Mouse (Mus musculus) forebrain, embryonic 16.5 days (tissue): ENCODE measurements around the gene Odf3l1. TPM values are rescaled to one million over a fixed set of nuclear protein-coding genes. Genes with fewer than 3 reads are reported as not detected.

Experiments
- ATAC-seq: fragments of 200-750 bp; cut with Nextera tagmentation; 2 replicates; pipeline ENCODE4 v1.8.0; 2017; ENCODE audit warnings: mild to moderate bottlenecking, moderate library complexity
- H3K27ac ChIP-seq: fragments of 300-500 bp; sonication (generic); 2 replicates; pipeline ENCODE4 v1.5.1; 2014; ENCODE audit warnings: low read length, control low read depth
- H3K27me3 ChIP-seq: fragments of 300-500 bp; sonication (generic); replicated peaks from 2 replicates; pipeline ENCODE4 v1.6.1; 2014; ENCODE audit warnings: low read length; ENCODE audit not compliant: control insufficient read depth, insufficient read depth
- H3K36me3 ChIP-seq: fragments of 300-500 bp; sonication (generic); 2 replicates; pipeline ENCODE4 v1.6.1; 2014; ENCODE audit not compliant: control insufficient read depth, insufficient read depth
- H3K4me1 ChIP-seq: fragments of 300-500 bp; sonication (generic); replicated peaks from 2 replicates; pipeline ENCODE4 v1.6.1; 2014; ENCODE audit warnings: low read length; ENCODE audit not compliant: control insufficient read depth, insufficient read depth
- H3K4me2 ChIP-seq: fragments of 300-500 bp; sonication (generic); 2 replicates; pipeline ENCODE4 v1.6.1; 2014; ENCODE audit warnings: mild to moderate bottlenecking, low read length, control low read depth
- H3K4me3 ChIP-seq: fragments of 300-500 bp; sonication (generic); replicated peaks from 2 replicates; pipeline ENCODE4 v1.5.1; 2014; ENCODE audit warnings: mild to moderate bottlenecking, low read length, control low read depth
- H3K9ac ChIP-seq: fragments of 300-500 bp; sonication (generic); replicated peaks from 2 replicates; pipeline ENCODE4 v1.6.1; 2014; ENCODE audit warnings: low read depth, low read length, control low read depth
- H3K9me3 ChIP-seq: fragments of 300-500 bp; sonication (generic); 2 replicates; pipeline ENCODE4 v1.6.1; 2016; ENCODE audit warnings: low read length; ENCODE audit not compliant: control insufficient read depth
- WGBS: fragments of 180-500 bp; shearing (Covaris S2); extraction: QIAGEN DNeasy Blood & Tissue Kit; methylation state at CpG from one replicate; pipeline ENCODE4 v1.1.7; 2014; 5-methylcytosine and 5-hydroxymethylcytosine counted together
- polyA plus RNA-seq: library from polyadenylated mRNA; unstranded; fragments of >200 nt; fragmentation: Nextera tagmentation; extraction: Ambion mirVana; gene quantifications from 2 replicates; pipeline ENCODE4 v1.2.1, GENCODE M21; 2015

Gene Odf3l1
- polyA plus RNA-seq, 1 experiment from 2014 or later: not detected

DNA sequence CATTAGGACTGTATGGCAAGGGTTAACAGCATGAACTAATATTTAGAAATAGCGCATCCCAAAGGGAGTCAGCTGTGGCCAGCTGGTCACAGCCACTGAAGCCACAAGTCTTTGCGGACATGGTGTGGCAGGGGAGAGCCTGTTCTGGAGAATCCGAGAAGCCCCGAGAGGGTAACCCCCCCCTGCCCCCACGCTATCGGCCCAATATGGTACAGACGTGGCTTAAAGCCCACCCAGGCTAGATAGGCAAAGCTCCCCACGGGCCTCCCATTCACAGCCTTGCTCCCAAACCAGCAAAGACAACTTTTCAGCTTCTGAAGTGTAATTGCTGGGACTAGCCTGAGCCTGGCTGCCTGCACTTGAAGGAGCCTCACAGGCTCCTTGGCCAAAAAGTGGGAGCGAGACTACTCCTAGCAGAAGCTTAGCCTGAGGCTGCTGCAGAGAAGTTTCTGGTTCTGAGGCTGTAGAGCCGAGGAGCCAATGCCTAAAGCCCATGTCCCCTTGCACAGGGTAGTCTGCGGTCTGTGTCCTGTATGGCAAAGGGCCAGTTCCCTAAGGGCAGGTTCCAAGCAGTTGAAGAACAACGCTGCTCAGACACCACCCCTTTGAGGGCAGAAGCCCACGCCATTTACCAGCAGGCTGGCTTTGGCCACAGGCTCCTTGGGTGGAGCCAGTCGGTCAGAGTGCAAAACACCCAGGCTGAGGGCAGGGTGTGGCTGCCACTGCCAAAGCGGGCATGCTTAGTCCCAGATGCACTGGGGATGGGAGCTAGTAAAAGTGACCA is 3.8 kb downstream of the Odf3l1 start:
- no peak overlapping the region for H3K4me3 ChIP-seq
- ATAC-seq: no peak
- no peak overlapping the region for H3K9ac ChIP-seq
- no peaks in the 10 kb centered on the region; the same call in 1 of the 2 replicates for H3K27me3 ChIP-seq
- no peak overlapping the region for H3K4me2 ChIP-seq
- H3K36me3 ChIP-seq: no peaks in the 10 kb centered on the region
- H3K4me1 ChIP-seq: peaks cover 5% of the 10 kb centered on the region; the same call in 1 of the 2 replicates
- H3K27ac ChIP-seq: no peak overlapping the region
- H3K9me3 ChIP-seq: no peaks in the 10 kb centered on the region
- WGBS: 73% methylated on average over 15 of the region's 15 CpGs

- Histone ChIP-seq H3K9me3 (no peaks in the 10 kb centered on the region), H3K9ac (no peak overlapping the region), H3K4me1 (peaks cover 5% of the 10 kb centered on the region; the same call in 1 of the 2 replicates), H3K27ac (no peak overlapping the region), H3K36me3 (no peaks in the 10 kb centered on the region), H3K4me2 (no peak overlapping the region), H3K4me3 (no peak overlapping the region), H3K27me3 (no peaks in the 10 kb centered on the region; the same call in 1 of the 2 replicates)
- no peak for ATAC-seq
- 71% methylated on average over 3 of the region's 3 CpGs for WGBS
Measured at GRCm38 (mm10) chr9:56860035-56860434, 4.4 kb downstream of the Odf3l1 start.

GRCm38 (mm10) chr9:56857463-56857862 is 7.0 kb downstream of the Odf3l1 start:
- ATAC-seq: no peak
- no peak overlapping the region for H3K4me3 ChIP-seq
- H3K4me2 ChIP-seq: no peak overlapping the region
- H3K27me3 ChIP-seq: no peaks in the 10 kb centered on the region
- H3K9me3 ChIP-seq: no peaks in the 10 kb centered on the region
- no peaks in the 10 kb centered on the region for H3K4me1 ChIP-seq
- H3K9ac ChIP-seq: no peak overlapping the region
- H3K27ac ChIP-seq: no peak overlapping the region
- H3K36me3 ChIP-seq: no peaks in the 10 kb centered on the region
- 75% methylated on average over 3 of the region's 3 CpGs for WGBS

- H3K27ac ChIP-seq: no peak overlapping the region
- H3K4me3 ChIP-seq: no peak overlapping the region
- 0 out of 2 replicates have a peak, but pooled peaks have one; percentile 28 for ATAC-seq
- H3K4me2 ChIP-seq: no peak overlapping the region
- no peaks in the 10 kb centered on the region for H3K36me3 ChIP-seq
- WGBS: 28% methylated on average over 11 of the region's 11 CpGs
- H3K9me3 ChIP-seq: no peaks in the 10 kb centered on the region
- H3K9ac ChIP-seq: no peak overlapping the region
- H3K4me1 ChIP-seq: peaks cover 4% of the 10 kb centered on the region
- no peaks in the 10 kb centered on the region for H3K27me3 ChIP-seq
Measured at GRCm38 (mm10) chr9:56851778-56852177, 12.7 kb downstream of the Odf3l1 start.

DNA sequence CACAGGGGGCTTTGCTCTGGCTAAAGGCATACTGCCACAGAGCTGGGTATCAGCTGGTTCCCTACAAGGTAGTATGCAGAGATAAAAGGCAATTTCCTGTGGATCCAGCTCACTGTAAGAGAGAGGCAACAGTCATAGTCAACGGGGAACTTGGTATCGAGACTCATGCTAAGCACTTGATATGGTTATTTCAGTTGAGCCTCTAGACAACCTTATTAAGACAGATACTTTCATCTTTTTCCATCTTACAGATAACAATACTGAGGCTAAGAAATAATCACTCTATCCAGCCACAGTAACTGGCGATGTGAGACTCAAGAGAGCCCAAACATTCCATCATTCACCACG is 13.6 kb downstream of the Odf3l1 start:
- no peaks in the 10 kb centered on the region for H3K9me3 ChIP-seq
- H3K36me3 ChIP-seq: no peaks in the 10 kb centered on the region
- H3K4me3 ChIP-seq: no peak overlapping the region
- H3K9ac ChIP-seq: no peak overlapping the region
- 86% methylated on average over 4 of the region's 4 CpGs for WGBS
- no peak overlapping the region for H3K27ac ChIP-seq
- no peak overlapping the region for H3K4me2 ChIP-seq
- ATAC-seq: no peak
- H3K27me3 ChIP-seq: no peaks in the 10 kb centered on the region
- H3K4me1 ChIP-seq: peaks cover 8% of the 10 kb centered on the region

DNA sequence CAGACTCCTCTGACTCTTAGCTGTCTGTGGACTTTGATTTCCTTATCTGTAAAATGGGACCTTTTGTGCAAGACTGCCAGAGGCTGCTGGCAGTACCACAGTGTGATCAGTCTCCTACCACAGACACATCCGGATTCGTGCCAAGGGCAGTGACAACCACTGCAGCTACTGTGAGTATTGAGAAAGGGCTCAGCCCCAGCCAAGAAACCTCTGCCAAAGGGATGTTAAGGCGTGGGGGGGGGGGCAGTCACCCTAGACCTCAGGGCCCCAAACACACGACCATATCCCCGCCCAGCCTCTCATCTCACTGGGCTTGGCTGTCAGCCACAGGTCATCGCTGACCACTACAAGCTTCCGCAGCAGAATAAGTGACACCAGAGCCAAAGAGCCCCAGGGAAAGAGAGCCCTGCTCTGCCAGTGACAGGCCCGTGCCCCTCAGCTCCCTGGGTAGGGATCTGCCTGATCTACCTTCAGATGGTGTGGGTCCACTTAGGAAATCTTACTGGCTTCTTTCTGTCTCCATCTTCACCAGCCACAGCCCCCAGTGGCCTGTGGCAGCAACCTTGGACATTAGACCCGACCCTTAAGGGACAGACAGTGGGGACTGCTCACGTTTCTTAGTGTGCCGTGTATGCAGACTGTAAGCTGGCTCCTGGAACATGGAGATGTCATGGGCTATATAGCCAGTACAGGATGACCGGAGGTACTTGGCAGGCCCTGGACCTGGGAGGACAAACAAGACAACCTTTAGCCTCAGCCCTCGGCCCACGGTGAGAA is 14.2 kb downstream of the Odf3l1 start:
- no peaks in the 10 kb centered on the region for H3K27me3 ChIP-seq
- no peak overlapping the region for H3K27ac ChIP-seq
- H3K9ac ChIP-seq: no peak overlapping the region
- no peak overlapping the region for H3K4me3 ChIP-seq
- peaks cover 8% of the 10 kb centered on the region for H3K4me1 ChIP-seq
- no peaks in the 10 kb centered on the region for H3K36me3 ChIP-seq
- ATAC-seq: no peak
- 76% methylated on average over 14 of the region's 14 CpGs for WGBS
- H3K4me2 ChIP-seq: no peak overlapping the region
- no peaks in the 10 kb centered on the region for H3K9me3 ChIP-seq

GRCm38 (mm10) chr9:56847523-56847922 is 17.0 kb downstream of the Odf3l1 start:
- no peaks in the 10 kb centered on the region for H3K36me3 ChIP-seq
- H3K4me1 ChIP-seq: peaks cover 16% of the 10 kb centered on the region
- 21% methylated on average over 3 of the region's 3 CpGs for WGBS

DNA sequence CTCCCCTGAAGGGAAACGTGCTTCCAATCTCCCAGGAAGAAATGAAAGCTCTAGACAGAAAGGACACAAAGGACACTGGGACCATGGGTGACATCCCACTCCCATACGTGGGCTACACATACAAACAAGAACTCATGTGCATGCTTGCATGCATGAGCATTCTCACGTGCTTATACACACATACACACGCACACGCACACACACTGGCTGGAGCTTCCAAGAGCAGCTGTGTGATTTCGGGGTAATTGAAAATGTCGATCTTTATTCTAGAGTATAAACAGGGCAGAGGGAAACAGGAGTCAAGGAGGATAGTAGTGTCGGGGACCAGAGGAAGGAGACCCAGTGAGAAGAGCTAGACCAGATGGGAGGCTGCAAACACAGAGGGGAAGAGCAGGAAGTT is 19.8 kb downstream of the Odf3l1 start:
- Histone ChIP-seq H3K9me3 (no peaks in the 10 kb centered on the region), H3K36me3 (no peaks in the 10 kb centered on the region), H3K27ac (no peak overlapping the region), H3K9ac (no peak overlapping the region), H3K27me3 (no peaks in the 10 kb centered on the region), H3K4me1 (peaks cover 24% of the 10 kb centered on the region), H3K4me3 (no peak overlapping the region), H3K4me2 (no peak overlapping the region)
- ATAC-seq: 0 out of 2 replicates have a peak, but pooled peaks have one; percentile 16
- WGBS: 51% methylated on average over 8 of the region's 8 CpGs

More at GRCm38 (mm10) chr9:56847523-56847922, 17.0 kb downstream of the Odf3l1 start:
- H3K4me2 ChIP-seq: no peak overlapping the region
- H3K27me3 ChIP-seq: no peaks in the 10 kb centered on the region
- no peaks in the 10 kb centered on the region for H3K9me3 ChIP-seq
- H3K9ac ChIP-seq: no peak overlapping the region
- no peak overlapping the region for H3K27ac ChIP-seq
- peak; percentile 63 for ATAC-seq
- H3K4me3 ChIP-seq: no peak overlapping the region

- no peak for ATAC-seq
- no peak overlapping the region for H3K4me3 ChIP-seq
- no peaks in the 10 kb centered on the region for H3K36me3 ChIP-seq
- WGBS: 35% methylated on average over 7 of the region's 7 CpGs
- no peaks in the 10 kb centered on the region for H3K9me3 ChIP-seq
- H3K27me3 ChIP-seq: no peaks in the 10 kb centered on the region
- peaks cover 24% of the 10 kb centered on the region for H3K4me1 ChIP-seq
- H3K4me2 ChIP-seq: no peak overlapping the region
- no peak overlapping the region for H3K9ac ChIP-seq
- H3K27ac ChIP-seq: no peak overlapping the region
Measured at GRCm38 (mm10) chr9:56843679-56844188, 20.7 kb downstream of the Odf3l1 start.
